Mouse (Mus musculus): ENCODE results near the gene 1700093K21Rik. TPM values are rescaled to one million over a fixed set of nuclear protein-coding genes. Genes with fewer than 3 reads are reported as not detected.
A peak's percentile ranks its signal among the peaks of the same experiment; 100 is the strongest.
"Not testable (repeated sequence)": the region's sequence is repeated elsewhere in the genome, so short reads cannot be mapped to it uniquely, and the experiment has no call there.

The 1700093K21Rik gene
- not detected for total RNA-seq (2021)
- long read RNA-seq, experiment 1: 0 reads
- long read RNA-seq, experiment 2: 0 reads

DNA sequence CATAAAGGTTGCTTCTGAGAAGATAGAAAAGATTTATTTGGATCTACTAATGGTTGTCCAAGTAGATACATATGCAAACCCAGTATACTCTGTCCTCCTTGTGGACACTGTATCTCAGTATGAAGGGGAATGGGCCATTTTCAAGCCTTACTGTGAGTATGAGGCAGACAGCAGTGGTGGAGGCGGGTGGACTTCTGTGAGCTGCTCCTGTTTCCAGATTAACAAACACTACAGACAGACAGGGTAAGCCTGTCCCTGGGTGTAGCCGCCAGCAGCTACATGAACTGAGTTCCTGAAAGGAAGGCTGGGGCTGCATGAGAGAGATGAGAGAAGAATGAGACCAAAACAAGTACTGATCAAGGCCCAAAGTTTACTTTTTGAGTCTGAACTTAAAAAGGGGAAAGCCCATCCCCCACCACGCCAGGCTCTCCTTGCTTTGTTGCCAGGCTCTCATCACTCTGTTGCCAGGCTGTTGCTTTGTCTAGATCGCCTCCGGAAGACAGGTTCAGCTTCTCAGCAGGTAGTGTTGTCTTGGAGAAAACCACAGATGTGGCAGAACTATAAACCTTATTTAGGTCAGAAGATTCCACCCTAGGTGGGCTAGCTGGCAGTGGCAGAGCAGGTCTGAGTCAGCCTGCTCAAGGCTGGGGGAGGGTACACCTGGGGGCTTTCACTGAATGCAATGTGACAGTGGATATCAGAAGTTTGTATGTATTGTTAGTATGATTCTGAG is at the start of gene 1700093K21Rik:
Gene 1700093K21Rik, minus strand, starts transcription at position 683 of the 733 bp plus-strand sequence.
- DNase-seq: no peak

DNA sequence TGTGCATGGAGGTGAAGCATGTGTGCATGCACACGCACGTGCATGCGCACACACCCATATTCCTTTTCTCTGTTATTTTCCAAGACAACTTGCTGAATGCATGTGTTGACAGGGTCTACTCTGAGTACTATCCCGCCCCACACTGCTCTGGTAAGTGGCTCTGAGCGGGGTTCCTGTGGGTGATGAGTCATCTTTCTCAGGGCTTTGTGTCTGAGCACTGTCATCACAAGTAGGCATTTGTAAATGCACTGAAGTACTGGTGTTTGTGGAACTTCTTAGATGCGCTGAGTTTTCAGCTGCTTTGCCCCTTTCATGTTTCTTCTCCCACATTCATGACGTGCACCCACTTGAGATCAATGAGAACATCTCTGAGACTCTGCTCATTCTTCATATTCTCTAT is 49.2 kb upstream of the 1700093K21Rik start:
- DNase-seq: no peak

DNA sequence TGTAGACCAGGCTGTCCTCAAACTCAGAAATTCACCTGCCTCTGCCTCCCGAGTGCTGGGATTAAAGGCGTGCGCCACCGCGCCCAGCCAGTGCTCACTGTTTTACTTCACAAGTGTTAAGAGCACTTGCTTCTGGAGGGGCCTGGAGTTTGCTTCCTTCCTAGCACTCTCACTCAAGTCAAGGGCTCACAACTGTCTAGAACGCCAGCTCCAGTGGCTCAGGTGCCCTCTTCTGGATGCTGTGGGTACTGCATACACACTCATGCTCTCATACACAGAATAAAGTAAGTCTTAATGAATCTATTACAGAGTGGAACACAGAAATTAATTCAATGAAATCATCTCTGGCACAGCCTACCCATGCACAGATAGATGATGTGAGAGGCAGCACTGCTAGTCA is 44.8 kb upstream of the 1700093K21Rik start:
- peak; percentile 42 to 88 for DNase-seq

DNA sequence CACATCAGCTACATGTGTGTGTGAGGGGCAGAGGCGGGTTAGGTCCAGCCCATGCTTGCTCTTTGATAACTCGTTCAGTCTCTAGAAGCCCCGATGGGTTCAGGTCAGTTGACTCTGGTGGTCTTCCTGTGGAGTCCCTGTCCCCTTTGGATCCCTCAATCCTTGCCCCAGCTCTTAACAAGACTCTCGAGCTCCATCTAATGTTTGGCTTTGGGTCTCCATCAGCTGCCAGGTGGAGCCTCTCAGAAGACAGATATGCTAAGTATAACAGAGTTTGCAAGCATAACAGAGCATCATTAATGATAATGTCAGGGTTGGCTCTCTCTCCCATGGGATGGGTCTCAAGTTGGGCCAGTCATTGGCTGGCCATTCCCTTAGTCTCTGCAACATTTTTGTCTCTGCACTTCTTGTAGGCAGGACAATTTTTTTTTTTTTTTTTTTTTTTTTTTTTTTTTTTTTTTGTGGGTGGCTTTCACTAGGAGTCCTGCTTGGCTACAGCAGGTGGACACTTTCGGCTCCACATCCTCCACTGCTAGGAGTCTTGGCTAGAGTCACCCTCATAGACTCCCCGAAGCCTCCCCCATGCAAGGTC is 36.2 kb upstream of the 1700093K21Rik start:
- DNase-seq: no peak

DNA sequence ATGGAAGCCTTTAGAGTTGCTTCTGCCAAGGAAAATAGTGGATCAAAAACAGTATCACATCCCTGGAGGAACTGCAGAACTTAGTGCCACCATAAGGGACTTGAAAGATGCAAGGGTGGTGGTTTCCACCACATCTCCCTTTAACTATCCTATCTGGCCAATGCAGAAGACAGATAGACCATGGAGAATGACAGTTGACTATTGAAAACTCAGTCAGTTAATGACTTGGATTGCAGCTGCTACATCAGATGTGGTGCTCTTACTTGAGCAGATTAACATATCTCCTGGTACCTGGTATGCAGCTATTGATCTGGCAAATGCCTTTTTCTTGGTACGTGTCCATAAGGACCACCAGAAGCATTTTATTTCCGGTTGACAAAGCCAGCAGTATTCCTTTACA is 16.5 kb upstream of the 1700093K21Rik start:
- DNase-seq: no peak

DNA sequence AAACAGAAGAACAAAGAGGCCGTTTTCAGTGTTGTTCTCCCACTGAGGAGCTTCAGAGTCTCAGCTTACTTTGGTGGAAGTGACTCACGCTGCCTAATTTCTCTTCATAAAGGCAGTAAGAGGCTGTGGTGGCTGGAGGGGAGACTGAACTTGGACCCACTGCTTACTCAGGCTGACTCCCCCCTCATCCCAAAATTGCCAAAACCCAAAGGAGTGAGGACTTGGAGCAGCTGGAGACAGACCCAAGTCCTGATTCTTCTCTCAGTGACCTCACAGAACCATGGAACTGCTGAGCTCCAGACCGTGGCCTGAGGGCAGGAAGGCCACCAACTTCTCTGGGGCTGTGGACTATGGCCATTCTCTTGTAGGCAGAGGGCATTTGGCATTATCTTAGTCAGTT is 2.0 kb downstream of the 1700093K21Rik start:
- no peak for DNase-seq

DNA sequence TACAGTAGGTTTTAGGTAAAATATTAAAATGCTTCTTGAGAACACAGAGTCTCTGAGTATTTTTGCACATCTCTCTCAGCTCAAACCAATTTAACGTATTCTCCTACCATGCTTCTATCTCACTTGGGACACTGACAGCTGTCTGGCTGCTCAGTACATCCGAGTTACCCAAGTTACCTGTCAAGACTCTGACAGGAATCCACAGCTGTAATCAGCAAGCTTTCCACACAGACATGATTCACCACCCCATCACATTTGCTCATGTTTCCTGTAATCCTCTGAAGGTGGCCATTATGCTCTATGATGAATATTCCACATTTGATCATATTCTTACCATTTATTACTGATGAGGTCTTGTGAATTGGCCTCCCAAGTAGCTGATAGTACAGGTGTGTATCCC is 5.6 kb downstream of the 1700093K21Rik start:
- no peak for DNase-seq

DNA sequence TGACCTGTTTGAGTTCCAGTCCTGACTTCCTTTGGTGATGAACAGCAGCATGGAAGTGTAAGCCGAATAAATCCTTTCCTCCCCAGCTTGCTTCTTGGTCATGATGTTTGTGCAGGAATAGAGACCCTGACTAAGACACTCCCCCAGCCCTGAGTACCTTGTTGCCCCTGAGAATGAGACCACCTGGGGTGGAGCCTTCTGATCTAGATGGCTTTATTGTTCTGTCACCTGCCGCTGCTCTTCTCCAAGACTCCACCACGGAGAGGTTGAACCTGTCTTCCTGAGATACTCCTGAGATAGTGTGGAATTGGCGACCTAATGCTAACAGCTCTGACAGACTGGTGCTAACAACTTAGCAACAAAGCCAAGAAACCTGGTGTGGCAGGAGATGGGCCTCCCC is 6.2 kb downstream of the 1700093K21Rik start:
- not testable (repeated sequence) for DNase-seq

DNA sequence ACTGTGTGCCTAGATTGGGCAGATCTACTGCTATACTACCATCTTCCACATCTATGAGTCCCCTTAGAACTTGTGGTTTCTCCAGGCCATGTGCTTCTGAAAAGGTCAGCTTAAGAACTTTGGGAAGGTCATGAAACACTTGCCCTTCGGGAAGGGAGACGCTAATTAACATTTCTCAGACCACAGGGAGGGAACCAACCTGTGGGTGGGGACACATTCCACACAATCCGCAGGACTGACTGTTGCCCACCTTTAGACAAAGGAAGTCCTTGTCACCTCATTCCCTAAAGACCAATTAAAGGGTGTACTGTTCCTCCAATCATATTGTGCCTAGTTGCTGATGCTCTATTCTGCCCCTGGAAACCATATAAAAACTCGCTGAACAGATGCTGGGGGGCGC is 16.2 kb downstream of the 1700093K21Rik start:
- not testable (repeated sequence) for DNase-seq

DNA sequence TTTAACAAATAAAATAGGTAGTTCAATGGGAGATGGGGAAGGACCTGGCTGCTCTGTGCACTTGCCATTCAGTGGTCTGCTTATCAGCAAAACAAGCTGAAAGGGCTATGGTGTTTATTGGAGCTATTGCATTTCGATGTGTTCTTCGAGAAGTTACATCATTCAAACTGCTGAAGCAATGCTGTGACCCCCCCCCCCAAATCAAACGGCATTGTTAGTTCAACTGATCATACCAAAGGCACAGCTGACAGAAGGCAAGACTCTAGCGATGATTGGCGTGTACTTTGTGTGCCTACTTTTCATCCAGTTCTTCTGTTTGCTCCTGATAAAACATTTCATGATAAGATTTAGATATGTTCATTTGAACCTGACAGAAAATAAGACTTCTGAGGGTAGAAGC is 22.3 kb downstream of the 1700093K21Rik start:
- DNase-seq: no peak

DNA sequence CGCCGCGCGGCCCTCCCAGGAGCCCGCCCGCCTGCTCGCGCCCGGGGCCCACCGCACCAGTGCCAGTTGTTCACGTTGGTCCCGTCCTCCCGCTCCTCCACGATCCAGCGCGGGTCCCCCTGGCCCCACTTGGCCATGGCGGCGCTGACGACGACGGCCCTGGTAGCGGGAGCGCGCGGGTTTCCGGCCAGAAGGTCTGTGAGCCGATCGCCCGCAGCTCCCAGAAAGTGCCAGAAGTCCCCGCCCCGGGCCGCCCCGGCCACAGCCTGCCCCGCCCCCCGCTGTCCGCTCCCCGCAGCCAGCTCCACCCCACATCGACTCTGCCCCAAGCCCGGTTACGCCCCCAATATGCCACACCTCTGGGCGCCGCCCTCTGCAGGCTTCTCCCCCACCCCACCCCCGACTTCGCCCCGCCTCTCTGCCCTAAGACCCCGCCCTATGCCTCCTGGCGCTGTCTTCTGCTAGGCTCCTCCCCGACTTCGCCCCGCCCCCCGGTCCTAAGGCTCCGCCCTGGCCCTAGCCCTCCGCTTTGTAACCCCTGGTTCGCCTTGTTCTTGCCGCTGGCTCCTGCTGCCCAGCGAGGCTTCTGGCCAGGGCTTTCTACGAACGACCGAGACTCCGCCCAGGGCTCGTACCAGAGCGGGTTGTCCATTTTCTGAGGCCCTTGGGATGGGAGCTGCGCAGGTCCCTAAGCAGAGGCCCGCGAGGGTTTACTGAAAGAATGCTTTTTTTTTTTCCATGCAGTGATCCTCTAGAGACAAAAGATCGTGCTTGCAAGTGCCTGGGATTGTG is 23.0 kb downstream of the 1700093K21Rik start, which contains the start of gene Ahsa2:
Gene Ahsa2, minus strand, starts transcription at position 313 of the 792 bp plus-strand sequence.
- DNase-seq: peak; percentile 98 to 99

DNA sequence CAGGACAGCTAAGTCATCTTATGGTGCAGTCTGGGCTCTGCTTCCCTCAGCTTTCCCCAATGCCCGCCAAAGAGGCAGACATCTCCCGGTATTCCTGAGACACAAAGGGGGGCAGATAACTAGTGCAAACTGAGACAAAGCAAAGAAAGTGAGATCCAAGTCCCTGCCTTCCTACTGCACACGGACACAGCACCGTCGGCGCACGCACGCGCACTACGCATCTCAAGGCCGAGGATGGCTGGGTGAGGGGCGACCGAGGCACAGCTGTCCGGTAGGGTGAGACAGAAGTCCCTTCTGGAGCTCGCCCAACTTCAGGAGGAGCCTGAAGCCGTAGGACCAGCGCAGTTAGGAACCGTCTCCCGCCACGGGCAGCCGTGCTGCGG is 23.6 kb downstream of the 1700093K21Rik start:
- DNase-seq: no peak

DNA sequence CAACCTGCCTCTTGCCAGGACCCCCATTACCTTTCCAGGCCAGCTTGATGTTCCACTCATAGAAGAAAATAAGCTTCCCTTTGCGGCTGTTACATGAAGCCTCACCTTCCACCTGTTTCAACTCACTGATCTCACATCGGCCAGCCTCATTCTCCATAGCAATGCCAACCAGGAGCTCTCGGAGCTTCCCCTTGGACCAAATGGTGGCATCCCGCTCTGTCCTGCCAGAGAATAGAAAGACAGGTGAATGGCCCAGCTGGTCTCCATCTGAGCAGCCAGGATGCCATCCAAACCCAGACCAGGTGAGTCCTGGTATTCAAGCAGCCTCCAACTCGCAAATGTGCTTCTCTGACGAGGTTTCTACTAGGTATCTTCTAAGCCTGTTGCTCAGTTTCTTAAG is 24.3 kb downstream of the 1700093K21Rik start:
- no peak for DNase-seq

DNA sequence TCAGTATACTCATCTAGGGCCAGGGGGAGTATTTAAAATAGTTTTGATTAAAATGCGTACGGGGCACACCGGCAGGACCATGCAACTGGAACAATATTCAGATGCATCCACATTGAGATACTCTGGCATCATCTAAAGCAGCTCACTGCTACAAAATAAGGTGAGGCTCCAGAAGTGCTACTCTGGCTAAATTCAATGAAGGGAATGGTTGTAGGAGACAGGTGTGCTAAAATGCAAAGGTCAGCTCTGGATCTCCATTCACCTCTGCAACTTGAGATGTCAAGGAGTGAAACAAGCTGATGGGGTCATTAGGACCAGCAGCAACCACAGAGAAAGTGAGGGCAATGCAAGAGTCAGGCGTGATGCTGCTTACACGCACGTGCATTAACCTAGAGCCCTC is 25.7 kb downstream of the 1700093K21Rik start:
- no peak for DNase-seq

DNA sequence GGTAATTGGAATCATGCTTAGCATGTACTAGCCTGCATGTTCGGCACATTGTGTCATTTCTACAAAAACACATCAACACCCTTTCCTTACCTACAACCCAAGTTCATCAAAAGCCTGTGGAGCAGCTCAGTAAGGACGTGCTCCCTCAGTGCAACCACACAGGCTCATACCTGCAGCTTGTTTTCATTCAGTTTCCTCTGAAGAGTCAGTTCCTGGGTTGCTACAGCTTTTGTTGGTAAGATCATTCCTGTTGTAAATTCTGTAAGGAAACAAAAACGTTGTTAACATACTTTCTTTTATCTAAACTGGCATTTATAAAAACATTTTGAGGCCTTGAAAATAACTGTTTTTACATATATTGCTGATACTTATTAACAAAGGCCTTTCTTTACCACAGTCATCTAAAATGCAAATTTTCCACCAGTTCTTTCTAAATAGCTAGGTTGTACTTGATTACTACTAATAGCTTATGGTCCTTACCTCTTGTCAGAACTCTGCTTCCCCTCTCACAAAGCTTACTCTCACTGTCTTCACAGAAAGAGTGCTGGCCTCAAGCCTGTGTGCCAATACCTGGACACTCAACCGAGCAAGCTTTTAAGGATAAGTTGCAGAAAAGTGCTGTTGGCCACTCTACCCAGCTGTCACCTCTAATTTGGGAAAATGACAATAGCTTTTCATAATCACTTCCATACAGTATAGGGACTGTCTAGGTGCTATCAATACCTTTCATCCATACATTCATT is 28.7 kb downstream of the 1700093K21Rik start:
- no peak for DNase-seq

DNA sequence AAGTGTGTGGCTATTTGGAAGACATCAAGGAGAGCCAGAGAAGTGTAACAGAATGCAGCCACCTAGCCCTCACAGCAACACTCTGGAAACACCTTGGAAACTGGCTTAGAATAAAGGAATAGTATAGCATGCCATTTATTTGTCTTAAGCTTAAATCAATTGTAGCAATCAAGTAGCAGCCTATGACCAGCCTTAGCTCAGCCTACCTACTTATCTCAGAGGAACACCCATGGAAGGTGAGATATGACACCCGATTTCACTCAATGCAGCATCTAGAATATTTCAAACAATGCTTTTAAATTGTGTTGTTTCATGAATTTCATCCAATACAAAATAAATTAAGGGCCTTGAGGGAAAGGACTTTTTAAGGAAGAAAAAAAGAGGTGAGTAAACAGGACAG is 31.0 kb downstream of the 1700093K21Rik start:
- no peak for DNase-seq

Small RNA genes lying within 50 kb of the gene (microRNA-seq; reads per million reads assigned to microRNA genes)
- gene Gm47279: 0 reads per million in 2 experiments

Other genes with a start within 250 kb of the 1700093K21Rik start
- gene Usp34, start 214.3 kb downstream of the 1700093K21Rik start, total RNA-seq (2021): 10 to 100 TPM; 35.2 to 42.5 TPM
- 10 to 100 TPM; 68.5 to 76.0 TPM for gene Ahsa2, start 23.1 kb downstream of the 1700093K21Rik start, total RNA-seq (2021)
- gene 0610010F05Rik, start 112.5 kb upstream of the 1700093K21Rik start, total RNA-seq (2021): 1 to 10 TPM; 8.9 to 9.7 TPM
- 10 to 100 TPM in 1 of 2 experiments, 1 to 10 TPM in 1; 8.8 to 11.0 TPM for gene Pus10, start 144.5 kb upstream of the 1700093K21Rik start, total RNA-seq (2021)
- gene Pex13, start 144.8 kb upstream of the 1700093K21Rik start, total RNA-seq (2021): 10 to 100 TPM; 29.7 to 36.9 TPM
- 1 to 10 TPM; 5.7 to 7.7 TPM for gene Rel, start 249.8 kb upstream of the 1700093K21Rik start, total RNA-seq (2021)

Measured in heart, adult 18-20 months (tissue).